Mouse (Mus musculus) kidney, adult 11 months (tissue): Measurements from ENCODE around the gene Snupn.
"Not testable (repeated sequence)": the region's sequence is repeated elsewhere in the genome, so short reads cannot be mapped to it uniquely, and the experiment has no call there.

Experiments
- DNase-seq: peaks from one replicate; pipeline ENCODE4 v3.0.0; 2022

The Snupn gene

GRCm38 (mm10) chr9:56950414-56951400, at the start of gene Snupn:
Gene Snupn, plus strand, starts transcription at chr9:56950878.
- peak; percentile 97 for DNase-seq

DNA sequence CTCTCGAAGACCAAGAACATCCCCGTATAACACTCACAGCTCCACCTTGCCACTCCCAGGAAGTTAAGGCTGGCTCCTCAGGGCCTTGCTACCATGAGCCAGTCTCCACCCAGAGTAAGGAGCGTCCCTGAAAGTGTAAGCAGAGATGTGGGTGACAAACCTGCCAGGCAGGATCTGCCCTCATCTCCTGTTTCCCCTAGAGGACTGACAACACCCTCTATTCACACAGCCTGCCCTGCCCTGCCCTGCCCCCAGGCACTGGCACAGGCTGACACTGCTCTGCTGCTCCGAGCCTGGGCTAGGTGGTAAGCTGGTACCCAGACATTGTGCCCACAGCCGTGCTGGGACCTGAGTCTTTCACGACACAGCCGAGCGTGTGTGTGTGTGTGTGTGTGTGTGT, 49.5 kb upstream of the Snupn start:
- DNase-seq: no peak

GRCm38 (mm10) chr9:56903662-56904061, 47.0 kb upstream of the Snupn start:
- no peak for DNase-seq

DNA sequence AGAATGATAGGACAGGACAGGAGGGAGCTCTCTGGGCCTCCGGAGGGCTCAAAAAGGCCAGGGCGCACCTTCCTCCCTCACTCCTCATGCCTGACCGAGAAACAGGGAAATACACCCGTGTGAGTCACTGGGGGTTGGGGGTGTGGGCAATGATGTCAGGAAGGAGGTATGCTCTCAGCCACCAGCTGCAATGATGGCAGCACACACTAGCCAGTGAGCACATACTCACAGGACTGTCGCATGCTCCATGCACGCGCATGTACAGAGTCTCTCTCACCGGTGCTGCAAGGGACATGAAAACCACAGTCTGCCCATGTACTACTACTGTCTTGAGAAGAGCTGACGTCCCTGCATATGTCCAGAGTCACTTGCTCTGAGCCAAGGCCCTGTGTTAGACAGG, 43.1 kb upstream of the Snupn start:
- no peak for DNase-seq

GRCm38 (mm10) chr9:56909991-56910390, 40.7 kb upstream of the Snupn start:
- not testable (repeated sequence) for DNase-seq

GRCm38 (mm10) chr9:56911017-56911416, 39.7 kb upstream of the Snupn start:
- DNase-seq: no peak

GRCm38 (mm10) chr9:56913991-56914390, 36.7 kb upstream of the Snupn start:
- no peak for DNase-seq

- no peak for DNase-seq
Observed at GRCm38 (mm10) chr9:56915116-56915515, 35.6 kb upstream of the Snupn start.

GRCm38 (mm10) chr9:56915695-56916410, 34.8 kb upstream of the Snupn start:
- DNase-seq: no peak

GRCm38 (mm10) chr9:56917131-56917530, 33.5 kb upstream of the Snupn start:
- no peak for DNase-seq

GRCm38 (mm10) chr9:56918466-56918865, 32.2 kb upstream of the Snupn start:
- DNase-seq: no peak

DNA sequence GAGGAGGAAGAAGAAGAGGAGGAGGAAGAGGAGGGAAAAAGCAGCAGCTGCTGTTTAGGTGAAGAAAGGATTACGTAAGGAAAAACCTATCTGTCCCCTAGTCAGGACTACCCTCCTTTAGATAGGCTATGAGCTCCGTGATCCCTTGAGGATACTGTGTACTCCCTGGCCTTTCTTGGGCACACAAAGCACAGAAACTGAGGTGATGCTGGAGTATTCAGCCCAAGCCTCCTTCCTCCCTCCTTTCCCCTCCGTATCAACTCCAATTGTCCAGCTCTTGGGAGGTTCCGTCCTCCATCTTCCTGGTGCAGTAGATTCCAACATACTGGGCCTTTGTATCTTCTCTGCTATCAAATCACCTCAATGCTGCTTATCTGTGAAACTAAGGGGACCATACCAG, 27.9 kb upstream of the Snupn start:
- DNase-seq: no peak

GRCm38 (mm10) chr9:56923841-56924650, 26.6 kb upstream of the Snupn start:
- DNase-seq: no peak

DNA sequence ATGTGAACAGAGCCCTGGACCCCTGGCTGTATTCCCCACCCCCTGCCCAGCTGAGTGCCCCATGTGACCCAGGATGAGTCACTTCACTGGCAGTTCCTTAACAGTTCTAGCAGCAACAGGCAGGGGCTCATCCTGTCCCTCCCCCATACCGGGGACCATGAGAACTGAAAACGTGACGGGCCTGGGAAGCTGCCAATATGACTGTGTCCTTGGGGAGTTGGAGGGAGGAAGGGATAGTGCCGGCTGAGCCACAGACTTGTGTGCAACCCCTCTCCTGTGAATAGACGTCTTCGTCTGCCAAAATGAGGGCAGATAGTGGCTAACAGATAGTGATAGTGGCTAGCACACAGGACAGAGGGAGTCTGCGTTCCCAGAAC, 26.0 kb upstream of the Snupn start:
- DNase-seq: peak; percentile 88

DNA sequence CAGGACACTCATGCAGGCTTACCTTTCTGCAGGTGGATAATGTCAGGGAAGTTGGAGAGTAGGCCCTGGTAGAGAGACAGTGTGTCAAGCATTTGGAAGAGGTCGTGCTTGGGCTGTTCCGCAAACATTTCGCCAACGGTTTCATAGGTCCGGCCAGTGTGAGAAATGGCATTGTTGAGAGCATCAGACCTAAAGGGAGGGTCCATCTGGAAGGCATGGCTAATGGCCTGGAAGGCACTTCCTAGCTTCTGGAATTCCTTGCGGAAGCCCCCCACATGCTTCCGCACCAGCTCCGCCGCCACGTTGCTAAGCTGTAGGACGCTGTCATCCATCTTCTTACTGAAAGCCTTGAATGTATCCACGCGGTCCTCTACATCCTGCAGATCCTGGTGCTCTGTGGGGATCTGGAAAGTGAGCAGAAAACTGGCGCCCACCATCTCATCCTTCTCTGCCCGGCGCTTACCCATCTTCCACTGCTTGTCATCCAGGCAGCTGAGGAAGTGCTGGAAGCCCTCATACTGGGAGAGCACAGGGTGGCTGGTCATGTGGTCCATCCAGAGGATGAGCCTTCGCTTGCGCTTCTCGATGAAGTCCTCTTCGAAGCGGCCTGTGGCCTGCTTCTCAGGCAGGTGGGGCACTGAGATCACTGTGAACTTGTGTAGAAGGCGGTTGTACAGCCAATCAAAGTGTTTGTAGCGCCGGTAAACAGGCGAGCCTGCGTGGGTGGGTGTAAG, 25.2 kb upstream of the Snupn start:
- DNase-seq: no peak

GRCm38 (mm10) chr9:56926025-56926360, 24.7 kb upstream of the Snupn start:
- no peak for DNase-seq

GRCm38 (mm10) chr9:56926387-56926786, 24.3 kb upstream of the Snupn start:
- no peak for DNase-seq

- DNase-seq: peak; percentile 61
Observed at GRCm38 (mm10) chr9:56927191-56928012, 23.3 kb upstream of the Snupn start.

DNA sequence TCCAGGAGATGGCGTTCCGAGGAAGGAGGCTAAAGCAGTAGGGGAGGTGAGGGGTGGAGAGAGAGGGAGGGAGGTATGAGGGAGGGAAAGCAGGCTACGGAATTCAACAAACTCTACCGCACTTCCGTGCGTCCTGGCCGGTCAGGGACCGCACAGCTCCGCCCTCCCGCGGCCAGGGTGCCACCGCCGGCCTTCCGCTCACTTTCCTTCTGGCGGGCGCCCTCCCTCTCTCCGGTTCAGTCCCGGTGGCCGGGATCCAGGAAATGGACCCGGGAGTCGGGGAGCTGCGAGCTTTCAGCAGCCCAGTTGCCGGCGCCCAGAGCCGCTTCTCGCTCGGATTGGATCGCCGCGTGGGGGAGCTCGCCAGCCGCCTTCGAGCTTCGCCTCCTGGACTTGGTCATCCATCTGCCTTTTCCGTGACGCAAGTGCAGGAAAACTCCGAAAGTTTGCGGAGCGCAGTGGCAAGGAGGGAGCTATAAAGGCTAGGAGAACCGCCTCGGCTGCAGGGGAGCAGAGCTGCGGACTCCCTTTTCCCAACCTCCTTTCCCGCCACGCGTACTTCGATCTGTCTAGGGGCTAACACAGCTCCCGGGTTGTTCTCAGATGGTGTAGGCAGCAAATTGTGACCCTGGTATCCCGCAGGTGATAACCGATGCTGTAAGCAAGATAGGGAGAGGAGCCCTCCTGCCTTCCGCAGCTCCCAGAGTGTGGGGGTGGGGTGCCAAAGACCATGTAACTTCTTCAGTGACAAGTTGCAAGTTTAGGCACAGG, 22.5 kb upstream of the Snupn start, which contains the start of gene Snx33:
Gene Snx33, minus strand, starts transcription at position 331 of the 771 bp plus-strand sequence.
- DNase-seq: peak; percentile 95

GRCm38 (mm10) chr9:56929496-56929895, 21.2 kb upstream of the Snupn start:
- no peak for DNase-seq

DNA sequence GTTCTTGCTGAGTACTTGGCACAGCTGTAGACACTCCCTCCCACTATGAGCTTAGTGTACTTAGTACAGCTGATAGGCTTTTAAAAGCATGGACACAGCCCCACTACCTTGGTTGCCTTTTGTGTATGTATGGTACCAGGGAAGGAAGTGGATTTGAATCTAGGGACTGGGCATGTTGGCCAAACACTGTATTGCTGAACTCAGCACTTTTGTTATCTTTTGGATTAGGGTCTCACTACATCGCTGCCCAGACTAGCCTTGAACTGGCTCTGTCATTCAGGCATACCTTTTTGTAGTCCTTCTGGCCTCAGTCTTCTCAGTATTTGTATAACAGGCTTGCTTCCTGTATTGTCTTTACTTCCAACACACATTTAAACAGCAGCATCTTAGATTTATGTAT, 20.1 kb upstream of the Snupn start:
- DNase-seq: no peak
